Mouse (Mus musculus): ENCODE results near the gene Cmpk1. TPM values are rescaled to one million over a fixed set of nuclear protein-coding genes. Genes with fewer than 3 reads are reported as not detected.
A peak's percentile ranks its signal among the peaks of the same experiment; 100 is the strongest.

The Cmpk1 gene
- polyA plus RNA-seq, 1 experiment from 2014 or later: 227 TPM

DNA sequence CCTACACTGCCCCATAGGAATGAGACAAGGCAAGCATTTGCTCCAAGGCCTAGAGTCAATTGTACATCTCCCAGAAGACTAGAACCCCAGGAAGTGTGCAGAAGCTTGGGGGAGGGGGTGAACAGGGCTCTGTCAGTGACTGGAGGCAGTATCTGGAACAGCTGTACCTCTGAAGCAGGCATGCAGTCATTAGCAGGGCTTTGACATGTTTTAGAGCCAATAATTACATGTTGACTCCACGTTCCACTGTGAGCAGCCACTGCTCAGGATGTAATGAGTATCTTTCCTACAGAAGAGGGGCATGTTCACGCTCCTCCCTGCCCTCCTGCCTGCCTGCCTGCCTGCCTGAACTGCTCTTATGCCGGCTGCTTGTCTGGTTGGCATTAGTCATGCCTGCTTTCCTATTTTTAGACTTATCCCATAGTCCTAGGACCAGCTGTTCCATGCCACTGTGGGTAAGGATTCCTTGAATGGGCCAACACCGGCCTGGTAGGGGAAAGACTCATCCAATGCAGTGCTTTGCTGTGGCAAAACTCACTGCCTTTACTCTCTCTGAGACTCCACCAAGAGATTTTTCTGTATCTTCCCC lies 49.5 kb downstream of the Cmpk1 start:
- H3K27me3 ChIP-seq (ENCODE audit: control insufficient read depth, insufficient read depth, low read length): no peaks in the 10 kb centered on the region; the same call in 1 of the 2 replicates
- DNase-seq (ENCODE audit: low spot score) (no peak), ATAC-seq (ENCODE audit: low FRiP score) (no peak)
- H3K4me1 ChIP-seq (replicated peaks; ENCODE audit: control insufficient read depth, insufficient read depth, low read length): 0 out of 2 replicates have a peak, but pooled peaks cover 2% of the 10 kb centered on the region
- H3K36me3 ChIP-seq (replicated peaks; ENCODE audit: control insufficient read depth, insufficient read depth): no peaks in the 10 kb centered on the region
- H3K4me3 ChIP-seq (replicated peaks; ENCODE audit: low read length): no peak overlapping the region
- WGBS: 57% methylated on average over 4 of the region's 4 CpGs
- no peak overlapping the region for H3K4me2 ChIP-seq (replicated peaks)
- H3K9me3 ChIP-seq (ENCODE audit: control insufficient read depth, low read length): no peaks in the 10 kb centered on the region
- no peak overlapping the region for H3K27ac ChIP-seq
- H3K9ac ChIP-seq: no peak overlapping the region

DNA sequence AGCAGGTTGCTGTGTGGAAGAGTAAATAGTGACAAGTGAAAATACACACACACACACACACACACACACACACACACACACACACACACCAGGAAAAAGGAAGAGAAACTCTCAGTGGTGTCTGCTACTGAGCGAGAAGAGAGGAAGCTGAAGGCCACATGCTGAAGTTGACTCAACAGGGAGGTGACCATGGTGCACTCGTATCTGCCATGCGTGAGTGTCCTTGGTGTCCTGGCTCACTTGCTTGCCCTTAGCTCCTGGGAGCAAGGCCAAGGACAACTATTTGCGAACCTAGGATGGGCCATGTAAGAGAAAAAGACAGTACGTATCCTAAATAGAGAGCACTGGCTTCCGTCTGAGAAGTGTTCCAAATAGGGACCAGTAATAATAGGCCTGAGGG lies 52.9 kb downstream of the Cmpk1 start:
- no peak for DNase-seq (ENCODE audit: low spot score)
- Histone ChIP-seq H3K27ac (no peak overlapping the region), H3K9me3 (ENCODE audit: control insufficient read depth, low read length) (no peaks in the 10 kb centered on the region), H3K4me2 (replicated peaks) (no peak overlapping the region), H3K9ac (no peak overlapping the region), H3K36me3 (replicated peaks; ENCODE audit: control insufficient read depth, insufficient read depth) (no peaks in the 10 kb centered on the region), H3K4me3 (replicated peaks; ENCODE audit: low read length) (no peak overlapping the region), H3K27me3 (ENCODE audit: control insufficient read depth, insufficient read depth, low read length) (peaks cover 11% of the 10 kb centered on the region), H3K4me1 (replicated peaks; ENCODE audit: control insufficient read depth, insufficient read depth, low read length) (no peaks in the 10 kb centered on the region)
- WGBS: 86% methylated on average over 6 of the region's 6 CpGs
- no peak for ATAC-seq (ENCODE audit: low FRiP score)

DNA sequence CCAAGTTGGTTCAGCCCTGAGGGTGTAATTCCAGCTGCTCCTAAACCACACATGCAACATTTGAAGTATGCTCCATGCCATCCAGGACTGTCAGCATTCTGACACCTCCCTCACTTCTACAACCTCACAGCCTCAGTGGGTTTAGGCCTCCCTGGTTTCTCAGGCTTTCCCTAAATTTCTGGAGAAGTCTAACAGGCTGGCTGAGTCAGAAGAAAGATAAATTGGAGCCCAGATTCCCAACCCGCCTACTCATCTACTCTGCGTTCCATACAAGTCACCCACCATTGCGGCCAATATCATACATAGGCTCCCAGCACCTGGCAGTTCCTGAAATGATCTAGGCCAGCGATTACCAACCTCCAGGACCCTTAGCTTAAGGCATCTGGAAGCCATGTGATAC lies 54.3 kb downstream of the Cmpk1 start:
- Histone ChIP-seq H3K27me3 (ENCODE audit: control insufficient read depth, insufficient read depth, low read length) (peaks cover 24% of the 10 kb centered on the region), H3K4me2 (replicated peaks) (no peak overlapping the region), H3K4me3 (replicated peaks; ENCODE audit: low read length) (no peak overlapping the region), H3K27ac (no peak overlapping the region), H3K9me3 (ENCODE audit: control insufficient read depth, low read length) (no peaks in the 10 kb centered on the region), H3K36me3 (replicated peaks; ENCODE audit: control insufficient read depth, insufficient read depth) (no peaks in the 10 kb centered on the region), H3K4me1 (replicated peaks; ENCODE audit: control insufficient read depth, insufficient read depth, low read length) (no peaks in the 10 kb centered on the region), H3K9ac (no peak overlapping the region)
- 89% methylated on average over 4 of the region's 4 CpGs for WGBS
- DNase-seq (ENCODE audit: low spot score) (no peak), ATAC-seq (ENCODE audit: low FRiP score) (no peak)

- ATAC-seq (ENCODE audit: low FRiP score): no peak
- Histone ChIP-seq H3K9ac (no peak overlapping the region), H3K4me3 (replicated peaks; ENCODE audit: low read length) (no peak overlapping the region), H3K27me3 (ENCODE audit: control insufficient read depth, insufficient read depth, low read length) (peaks cover 60% of the 10 kb centered on the region), H3K4me1 (replicated peaks; ENCODE audit: control insufficient read depth, insufficient read depth, low read length) (peaks cover 10% of the 10 kb centered on the region), H3K9me3 (ENCODE audit: control insufficient read depth, low read length) (no peaks in the 10 kb centered on the region), H3K4me2 (replicated peaks) (no peak overlapping the region), H3K36me3 (replicated peaks; ENCODE audit: control insufficient read depth, insufficient read depth) (no peaks in the 10 kb centered on the region), H3K27ac (no peak overlapping the region)
- no peak for DNase-seq (ENCODE audit: low spot score)
- WGBS: 22% methylated on average over 15 of the region's 15 CpGs
Measured at GRCm38 (mm10) chr4:114929155-114929554, 57.9 kb downstream of the Cmpk1 start.

GRCm38 (mm10) chr4:114925917-114926312 lies 61.1 kb downstream of the Cmpk1 start, which contains the start of gene Foxe3:
Gene Foxe3, minus strand, starts transcription at chr4:114926013.
- H3K9me3 ChIP-seq (ENCODE audit: control insufficient read depth, low read length): no peaks in the 10 kb centered on the region
- H3K27ac ChIP-seq: no peak within 1 kb of the TSS
- H3K4me2 ChIP-seq (replicated peaks): peak within 1 kb of the TSS; percentile 54
- H3K4me1 ChIP-seq (replicated peaks; ENCODE audit: control insufficient read depth, insufficient read depth, low read length): peaks cover 10% of the 10 kb centered on the region
- H3K9ac ChIP-seq: 0 out of 2 replicates have a peak within 1 kb of the TSS, but pooled peaks have one; percentile 8
- H3K27me3 ChIP-seq (ENCODE audit: control insufficient read depth, insufficient read depth, low read length): peaks cover 90% of the 10 kb centered on the region
- peak within 1 kb of the TSS; percentile 34 for H3K4me3 ChIP-seq (replicated peaks; ENCODE audit: low read length)
- DNase-seq (ENCODE audit: low spot score): no peak
- WGBS: under 1% methylated on average over 15 of the region's 25 CpGs
- no peak for ATAC-seq (ENCODE audit: low FRiP score)
- H3K36me3 ChIP-seq (replicated peaks; ENCODE audit: control insufficient read depth, insufficient read depth): no peaks in the 10 kb centered on the region

- H3K9ac ChIP-seq: 0 out of 2 replicates have a peak overlapping the region, but pooled peaks have one; percentile 8
- under 1% methylated on average over 104 of the region's 125 CpGs for WGBS
Measured at GRCm38 (mm10) chr4:114924971-114925916, 61.8 kb downstream of the Cmpk1 start.

GRCm38 (mm10) chr4:114917091-114917490 lies 70.0 kb downstream of the Cmpk1 start:
- DNase-seq (ENCODE audit: low spot score): no peak
- Histone ChIP-seq H3K9ac (no peak overlapping the region), H3K4me3 (replicated peaks; ENCODE audit: low read length) (no peak overlapping the region), H3K4me1 (replicated peaks; ENCODE audit: control insufficient read depth, insufficient read depth, low read length) (no peaks in the 10 kb centered on the region), H3K9me3 (ENCODE audit: control insufficient read depth, low read length) (no peaks in the 10 kb centered on the region), H3K27me3 (ENCODE audit: control insufficient read depth, insufficient read depth, low read length) (peaks cover 94% of the 10 kb centered on the region), H3K36me3 (replicated peaks; ENCODE audit: control insufficient read depth, insufficient read depth) (no peaks in the 10 kb centered on the region), H3K27ac (no peak overlapping the region), H3K4me2 (replicated peaks) (no peak overlapping the region)
- WGBS: 43% methylated on average over 2 of the region's 2 CpGs
- no peak for ATAC-seq (ENCODE audit: low FRiP score)

More at GRCm38 (mm10) chr4:114924971-114925916, 61.8 kb downstream of the Cmpk1 start:
- H3K4me2 ChIP-seq (replicated peaks): peak overlapping the region; percentile 54
- peaks cover 92% of the 10 kb centered on the region for H3K27me3 ChIP-seq (ENCODE audit: control insufficient read depth, insufficient read depth, low read length)
- H3K36me3 ChIP-seq (replicated peaks; ENCODE audit: control insufficient read depth, insufficient read depth): no peaks in the 10 kb centered on the region
- no peak overlapping the region for H3K27ac ChIP-seq
- peak overlapping the region; percentile 34 for H3K4me3 ChIP-seq (replicated peaks; ENCODE audit: low read length)
- H3K4me1 ChIP-seq (replicated peaks; ENCODE audit: control insufficient read depth, insufficient read depth, low read length): peaks cover 10% of the 10 kb centered on the region
- no peaks in the 10 kb centered on the region for H3K9me3 ChIP-seq (ENCODE audit: control insufficient read depth, low read length)
- DNase-seq (ENCODE audit: low spot score) (no peak), ATAC-seq (ENCODE audit: low FRiP score) (peak; percentile 42; the same call in 1 of the 2 replicates)

DNA sequence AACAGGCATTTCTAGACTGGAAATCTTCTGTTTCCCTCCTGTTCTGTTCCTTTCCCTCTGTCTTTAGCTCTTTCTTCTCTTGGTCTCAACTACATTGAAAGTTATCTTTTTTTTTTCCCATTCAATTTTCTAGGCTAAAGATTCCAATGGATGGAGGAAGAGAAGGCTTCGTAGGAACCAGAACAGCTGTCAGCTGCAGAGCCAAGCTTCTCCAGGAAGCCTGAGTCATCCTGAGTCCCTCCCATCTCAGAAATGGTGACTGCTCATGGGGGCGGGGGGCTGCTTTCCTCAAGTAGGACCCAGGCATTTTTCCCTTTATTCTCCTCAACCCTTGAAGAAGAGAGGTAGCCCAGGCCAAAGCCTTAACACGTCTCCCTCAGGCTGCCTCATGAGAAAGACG lies 71.0 kb downstream of the Cmpk1 start:
- 44% methylated on average over 4 of the region's 4 CpGs for WGBS
- no peak for ATAC-seq (ENCODE audit: low FRiP score)
- no peaks in the 10 kb centered on the region for H3K9me3 ChIP-seq (ENCODE audit: control insufficient read depth, low read length)

GRCm38 (mm10) chr4:114913594-114913962 lies 73.5 kb downstream of the Cmpk1 start:
- no peak for ATAC-seq (ENCODE audit: low FRiP score)
- no peaks in the 10 kb centered on the region; the same call in 1 of the 2 replicates for H3K4me1 ChIP-seq (replicated peaks; ENCODE audit: control insufficient read depth, insufficient read depth, low read length)
- 2% methylated on average over 13 of the region's 13 CpGs for WGBS

More for the DNA sequence above, 71.0 kb downstream of the Cmpk1 start:
- Histone ChIP-seq H3K4me3 (replicated peaks; ENCODE audit: low read length) (no peak overlapping the region), H3K36me3 (replicated peaks; ENCODE audit: control insufficient read depth, insufficient read depth) (no peaks in the 10 kb centered on the region), H3K27ac (no peak overlapping the region), H3K9ac (no peak overlapping the region), H3K4me1 (replicated peaks; ENCODE audit: control insufficient read depth, insufficient read depth, low read length) (no peaks in the 10 kb centered on the region), H3K27me3 (ENCODE audit: control insufficient read depth, insufficient read depth, low read length) (peaks cover 94% of the 10 kb centered on the region), H3K4me2 (replicated peaks) (no peak overlapping the region)
- DNase-seq (ENCODE audit: low spot score): no peak

More at GRCm38 (mm10) chr4:114913594-114913962, 73.5 kb downstream of the Cmpk1 start:
- no peak overlapping the region for H3K4me2 ChIP-seq (replicated peaks)
- peaks cover 97% of the 10 kb centered on the region for H3K27me3 ChIP-seq (ENCODE audit: control insufficient read depth, insufficient read depth, low read length)
- no peak overlapping the region for H3K4me3 ChIP-seq (replicated peaks; ENCODE audit: low read length)
- no peak overlapping the region for H3K9ac ChIP-seq
- no peaks in the 10 kb centered on the region for H3K9me3 ChIP-seq (ENCODE audit: control insufficient read depth, low read length)
- no peaks in the 10 kb centered on the region for H3K36me3 ChIP-seq (replicated peaks; ENCODE audit: control insufficient read depth, insufficient read depth)
- H3K27ac ChIP-seq: no peak overlapping the region
- DNase-seq (ENCODE audit: low spot score): peak; percentile 71

Measured in hindbrain, embryonic 14.5 days (tissue).